Mouse (Mus musculus) intestine, embryonic 16.5 days (tissue): ENCODE results near the gene Usp33. TPM values are rescaled to one million over a fixed set of nuclear protein-coding genes. Genes with fewer than 3 reads are reported as not detected.

Experiments used
- polyA plus RNA-seq: library from polyadenylated mRNA; unstranded; fragments of >200 nt; fragmentation: Nextera tagmentation; extraction: Ambion mirVana; gene quantifications from 2 replicates; pipeline ENCODE4 v1.2.1, GENCODE M21; 2015

Gene Usp33
- polyA plus RNA-seq, 1 experiment from 2014 or later = 46.0 TPM

Other genes starting within 250 kb of the Usp33 start
- gene Gipc2, start 180.2 kb upstream of the Usp33 start, polyA plus RNA-seq = 244 TPM in 2 replicates
- 21.7 and 23.2 TPM in 2 replicates for gene Dnajb4, start 136.2 kb upstream of the Usp33 start, polyA plus RNA-seq
- 143 and 157 TPM in 2 replicates for gene Fubp1, start 136.1 kb upstream of the Usp33 start, polyA plus RNA-seq
- 21.6 and 21.7 TPM in 2 replicates for gene Nexn, start 80.1 kb upstream of the Usp33 start, polyA plus RNA-seq
- 13.5 and 13.9 TPM in 2 replicates for gene Miga1, start 6.1 kb upstream of the Usp33 start, polyA plus RNA-seq
- 30.7 and 31.6 TPM in 2 replicates for gene Zzz3, start 49.0 kb downstream of the Usp33 start, polyA plus RNA-seq